Mouse (Mus musculus): ENCODE data around the gene Rhox3g. TPM values are rescaled to one million over a fixed set of nuclear protein-coding genes. Genes with fewer than 3 reads are reported as not detected.
"Not testable (repeated sequence)": the region's sequence is repeated elsewhere in the genome, so short reads cannot be mapped to it uniquely, and the experiment has no call there.

Rhox3g gene
- polyA plus RNA-seq (2014; fragmentation: Nextera tagmentation; extraction: Ambion mirVana) = not detected in 2 replicates

DNA sequence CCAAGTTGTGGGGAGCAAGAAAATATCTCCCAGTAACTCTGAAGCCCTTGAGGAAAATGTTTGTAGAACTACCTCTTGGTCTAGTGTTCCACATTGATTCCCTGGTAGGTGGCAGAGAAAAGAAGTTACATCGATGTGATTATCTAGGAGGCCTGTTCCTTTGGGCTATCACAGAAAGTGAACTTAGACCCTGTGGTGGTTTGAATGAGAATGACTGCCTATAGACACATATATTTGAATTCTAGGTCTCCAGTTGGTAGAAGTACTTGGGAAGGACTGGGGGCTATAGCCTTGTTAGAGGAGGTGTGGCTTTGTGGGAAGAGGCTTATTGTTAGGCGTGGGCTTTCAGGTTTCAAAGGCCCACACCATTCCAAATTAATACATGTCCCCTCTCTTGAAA, at the start of gene Rhox3g:
Gene Rhox3g, minus strand, starts transcription at position 101 of the 400 bp plus-strand sequence.
- ATAC-seq (ENCODE audit: insufficient number of reproducible peaks, insufficient read depth, low FRiP score, low read depth); H3K4me1 ChIP-seq (ENCODE audit: control insufficient read depth in 2 of 2, insufficient read depth in 2 of 2, low read length in 2 of 2); H3K9ac ChIP-seq (ENCODE audit: low read length); H3K4me2 ChIP-seq (ENCODE audit: low read length); H3K9me3 ChIP-seq (ENCODE audit: control insufficient read depth, low read length); H3K36me3 ChIP-seq (ENCODE audit: control insufficient read depth, insufficient read depth, low read length); H3K27ac ChIP-seq (replicated peaks in 1 of 2; ENCODE audit: control insufficient read depth in 1 of 2, insufficient read depth in 1 of 2, low read depth in 2 of 2, low read length in 2 of 2); H3K27me3 ChIP-seq (ENCODE audit: control insufficient read depth, insufficient read depth, low read length); H3K4me3 ChIP-seq (ENCODE audit: control insufficient read depth in 1 of 2, insufficient read depth in 1 of 2, low read depth in 1 of 2, low read length in 2 of 2): not testable (repeated sequence)
- 88% methylated on average over 2 of the region's 2 CpGs for WGBS

DNA sequence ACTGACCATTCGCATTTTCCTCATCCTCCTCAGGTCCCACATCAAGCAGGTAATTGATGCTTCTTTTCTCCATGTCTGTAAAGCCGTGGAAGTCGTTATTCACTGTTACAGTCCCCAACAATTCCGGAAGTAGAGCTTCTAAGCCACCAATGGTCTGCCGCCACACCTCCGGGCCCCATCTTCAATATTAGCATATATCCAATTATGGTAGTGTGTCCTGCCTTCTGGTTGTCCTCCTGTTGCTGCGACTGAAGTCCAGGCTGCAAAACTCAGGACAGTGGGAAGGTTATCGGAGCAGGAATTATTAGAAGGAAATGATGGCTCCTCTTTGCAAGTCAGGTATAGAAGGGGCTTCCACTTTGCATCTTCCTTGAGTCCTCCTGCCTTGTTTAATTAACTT, 44.8 kb upstream of the Rhox3g start, which contains the start of gene Rhox2h:
Gene Rhox2h, minus strand, starts transcription at position 101 of the 400 bp plus-strand sequence.
- not testable (repeated sequence) for H3K4me1 ChIP-seq (ENCODE audit: control insufficient read depth in 2 of 2, insufficient read depth in 2 of 2, low read length in 2 of 2); H3K4me2 ChIP-seq (ENCODE audit: low read length); H3K4me3 ChIP-seq (ENCODE audit: control insufficient read depth in 1 of 2, insufficient read depth in 1 of 2, low read depth in 1 of 2, low read length in 2 of 2); H3K36me3 ChIP-seq (ENCODE audit: control insufficient read depth, insufficient read depth, low read length); ATAC-seq (ENCODE audit: insufficient number of reproducible peaks, insufficient read depth, low FRiP score, low read depth); H3K9ac ChIP-seq (ENCODE audit: low read length); H3K27me3 ChIP-seq (ENCODE audit: control insufficient read depth, insufficient read depth, low read length); H3K27ac ChIP-seq (replicated peaks in 1 of 2; ENCODE audit: control insufficient read depth in 1 of 2, insufficient read depth in 1 of 2, low read depth in 2 of 2, low read length in 2 of 2); H3K9me3 ChIP-seq (ENCODE audit: control insufficient read depth, low read length)
- WGBS = 78% methylated on average over 8 of the region's 8 CpGs

DNA sequence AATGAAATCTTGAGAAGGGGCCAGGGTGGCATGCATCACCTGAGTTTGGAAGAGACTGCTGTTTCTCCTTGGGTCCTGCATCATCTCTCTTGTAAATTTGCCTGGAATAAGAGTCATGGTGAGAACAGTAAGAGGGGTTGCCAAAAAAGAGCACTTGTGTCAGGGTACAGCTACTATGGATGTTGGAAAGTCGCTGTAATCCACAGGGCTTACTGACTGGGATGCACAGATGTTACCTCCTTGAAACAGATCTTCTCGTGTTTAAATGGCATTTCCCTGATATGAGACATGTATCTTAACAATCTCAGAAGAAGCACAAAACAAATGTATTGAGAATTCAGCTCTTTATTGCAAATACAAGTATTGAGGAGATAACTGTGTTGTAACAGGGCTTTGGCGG, 40.3 kb upstream of the Rhox3g start, which contains the start of gene Rhox3h:
Gene Rhox3h, minus strand, starts transcription at position 101 of the 400 bp plus-strand sequence.
- not testable (repeated sequence) for H3K4me1 ChIP-seq (ENCODE audit: control insufficient read depth in 2 of 2, insufficient read depth in 2 of 2, low read length in 2 of 2); H3K27me3 ChIP-seq (ENCODE audit: control insufficient read depth, insufficient read depth, low read length); H3K36me3 ChIP-seq (ENCODE audit: control insufficient read depth, insufficient read depth, low read length); H3K4me3 ChIP-seq (ENCODE audit: control insufficient read depth in 1 of 2, insufficient read depth in 1 of 2, low read depth in 1 of 2, low read length in 2 of 2); H3K27ac ChIP-seq (replicated peaks in 1 of 2; ENCODE audit: control insufficient read depth in 1 of 2, insufficient read depth in 1 of 2, low read depth in 2 of 2, low read length in 2 of 2); H3K9ac ChIP-seq (ENCODE audit: low read length); H3K4me2 ChIP-seq (ENCODE audit: low read length); H3K9me3 ChIP-seq (ENCODE audit: control insufficient read depth, low read length); ATAC-seq (ENCODE audit: insufficient number of reproducible peaks, insufficient read depth, low FRiP score, low read depth)
- WGBS = 75% methylated on average over 1 of the region's 3 CpGs

DNA sequence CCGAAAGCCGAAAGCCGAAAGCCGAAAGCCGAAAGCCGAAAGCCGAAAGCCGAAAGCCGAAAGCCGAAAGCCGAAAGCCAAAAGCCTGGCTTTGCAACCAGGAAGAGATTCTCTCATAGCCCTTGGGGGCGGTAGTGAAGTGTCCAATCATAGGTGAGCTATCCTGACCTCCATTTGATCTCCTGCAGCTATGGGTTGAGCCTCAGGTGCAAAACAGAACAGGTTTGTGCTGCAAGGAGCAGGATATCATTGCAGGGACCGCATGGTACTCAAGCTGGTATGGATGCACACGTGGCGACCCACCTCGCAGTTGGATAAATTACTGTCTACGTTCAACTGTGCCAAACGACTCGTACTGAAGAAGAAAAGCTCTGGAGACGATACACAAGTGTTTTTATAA, 22.8 kb upstream of the Rhox3g start, which contains the start of gene Rhox4g:
Gene Rhox4g, minus strand, starts transcription at position 101 of the 400 bp plus-strand sequence.
- ATAC-seq (ENCODE audit: insufficient number of reproducible peaks, insufficient read depth, low FRiP score, low read depth); H3K36me3 ChIP-seq (ENCODE audit: control insufficient read depth, insufficient read depth, low read length); H3K4me1 ChIP-seq (ENCODE audit: control insufficient read depth in 2 of 2, insufficient read depth in 2 of 2, low read length in 2 of 2); H3K9ac ChIP-seq (ENCODE audit: low read length); H3K4me3 ChIP-seq (ENCODE audit: control insufficient read depth in 1 of 2, insufficient read depth in 1 of 2, low read depth in 1 of 2, low read length in 2 of 2); H3K9me3 ChIP-seq (ENCODE audit: control insufficient read depth, low read length); H3K27ac ChIP-seq (replicated peaks in 1 of 2; ENCODE audit: control insufficient read depth in 1 of 2, insufficient read depth in 1 of 2, low read depth in 2 of 2, low read length in 2 of 2); H3K4me2 ChIP-seq (ENCODE audit: low read length); H3K27me3 ChIP-seq (ENCODE audit: control insufficient read depth, insufficient read depth, low read length): not testable (repeated sequence)
- whole genome bisulfite sequencing = 88% methylated on average over 16 of the region's 20 CpGs

DNA sequence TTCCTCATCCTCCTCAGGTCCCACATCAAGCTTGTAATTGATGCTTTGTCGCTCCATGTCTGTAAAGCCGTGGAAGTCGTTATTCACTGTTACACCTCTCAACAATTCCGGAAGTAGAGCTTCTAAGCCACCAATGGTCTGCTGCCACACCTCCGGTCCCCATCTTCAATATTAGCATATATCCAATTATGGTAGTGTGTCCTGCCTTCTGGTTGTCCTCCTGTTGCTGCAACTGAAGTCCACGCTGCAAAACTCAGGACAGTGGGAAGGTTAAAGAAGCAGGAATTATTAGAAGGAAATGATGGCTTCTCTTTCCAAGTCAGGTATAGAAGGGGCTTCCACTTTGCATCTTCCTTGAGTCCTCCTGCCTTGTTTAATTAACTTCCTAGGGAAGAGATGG, 15.0 kb upstream of the Rhox3g start, which contains the start of gene Rhox2g:
Gene Rhox2g, minus strand, starts transcription at position 101 of the 400 bp plus-strand sequence.
- not testable (repeated sequence) for H3K9me3 ChIP-seq (ENCODE audit: control insufficient read depth, low read length); H3K9ac ChIP-seq (ENCODE audit: low read length); H3K27ac ChIP-seq (replicated peaks in 1 of 2; ENCODE audit: control insufficient read depth in 1 of 2, insufficient read depth in 1 of 2, low read depth in 2 of 2, low read length in 2 of 2); H3K4me3 ChIP-seq (ENCODE audit: control insufficient read depth in 1 of 2, insufficient read depth in 1 of 2, low read depth in 1 of 2, low read length in 2 of 2); H3K36me3 ChIP-seq (ENCODE audit: control insufficient read depth, insufficient read depth, low read length); ATAC-seq (ENCODE audit: insufficient number of reproducible peaks, insufficient read depth, low FRiP score, low read depth); H3K27me3 ChIP-seq (ENCODE audit: control insufficient read depth, insufficient read depth, low read length); H3K4me1 ChIP-seq (ENCODE audit: control insufficient read depth in 2 of 2, insufficient read depth in 2 of 2, low read length in 2 of 2); H3K4me2 ChIP-seq (ENCODE audit: low read length)
- 85% methylated on average over 6 of the region's 6 CpGs for WGBS

DNA sequence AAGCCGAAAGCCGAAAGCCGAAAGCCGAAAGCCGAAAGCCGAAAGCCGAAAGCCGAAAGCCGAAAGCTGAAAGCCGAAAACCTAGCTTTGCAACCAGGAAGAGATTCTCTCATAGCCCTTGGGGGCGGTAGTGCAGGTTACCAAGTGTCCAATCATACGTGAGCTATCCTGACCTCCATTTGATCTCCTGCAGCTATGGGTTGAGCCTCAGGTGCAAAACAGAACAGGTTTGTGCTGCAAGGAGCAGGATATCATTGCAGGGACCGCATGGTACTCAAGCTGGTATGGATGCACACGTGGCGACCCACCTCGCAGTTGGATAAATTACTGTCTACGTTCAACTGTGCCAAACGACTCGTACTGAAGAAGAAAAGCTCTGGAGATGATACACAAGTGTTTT, 20.8 kb downstream of the Rhox3g start, which contains the start of gene Rhox4f:
Gene Rhox4f, minus strand, starts transcription at position 101 of the 400 bp plus-strand sequence.
- not testable (repeated sequence) for H3K36me3 ChIP-seq (ENCODE audit: control insufficient read depth, insufficient read depth, low read length); H3K4me3 ChIP-seq (ENCODE audit: control insufficient read depth in 1 of 2, insufficient read depth in 1 of 2, low read depth in 1 of 2, low read length in 2 of 2); H3K27me3 ChIP-seq (ENCODE audit: control insufficient read depth, insufficient read depth, low read length); H3K27ac ChIP-seq (replicated peaks in 1 of 2; ENCODE audit: control insufficient read depth in 1 of 2, insufficient read depth in 1 of 2, low read depth in 2 of 2, low read length in 2 of 2); H3K9me3 ChIP-seq (ENCODE audit: control insufficient read depth, low read length); H3K9ac ChIP-seq (ENCODE audit: low read length); H3K4me1 ChIP-seq (ENCODE audit: control insufficient read depth in 2 of 2, insufficient read depth in 2 of 2, low read length in 2 of 2); ATAC-seq (ENCODE audit: insufficient number of reproducible peaks, insufficient read depth, low FRiP score, low read depth); H3K4me2 ChIP-seq (ENCODE audit: low read length)
- 84% methylated on average over 15 of the region's 19 CpGs for WGBS

DNA sequence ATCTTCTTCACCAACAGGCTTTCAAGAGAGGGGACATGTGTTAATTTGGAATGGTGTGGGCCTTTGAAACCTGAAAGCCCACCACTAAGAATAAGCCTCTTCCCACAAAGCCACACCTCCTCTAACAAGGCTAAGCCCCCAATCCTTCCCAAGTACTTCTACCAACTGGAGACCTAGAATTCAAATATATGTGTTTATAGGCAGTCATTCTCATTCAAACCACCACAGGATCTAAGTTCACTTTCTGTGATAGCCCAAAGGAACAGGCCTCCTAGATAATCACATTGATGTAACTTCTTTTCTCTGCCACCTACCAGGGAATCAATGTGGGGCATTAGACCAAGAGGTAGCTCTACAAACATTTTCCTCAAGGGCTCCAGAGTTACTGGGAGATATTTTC, 47.7 kb downstream of the Rhox3g start, which contains the start of gene Rhox3f:
Gene Rhox3f, plus strand, starts transcription at position 301 of the 400 bp plus-strand sequence.
- not testable (repeated sequence) for ATAC-seq (ENCODE audit: insufficient number of reproducible peaks, insufficient read depth, low FRiP score, low read depth)

More for the DNA sequence above, 47.7 kb downstream of the Rhox3g start, which contains the start of gene Rhox3f:
- H3K9me3 ChIP-seq (ENCODE audit: control insufficient read depth, low read length); H3K4me2 ChIP-seq (ENCODE audit: low read length); H3K36me3 ChIP-seq (ENCODE audit: control insufficient read depth, insufficient read depth, low read length); H3K4me1 ChIP-seq (ENCODE audit: control insufficient read depth in 2 of 2, insufficient read depth in 2 of 2, low read length in 2 of 2); H3K27me3 ChIP-seq (ENCODE audit: control insufficient read depth, insufficient read depth, low read length); H3K9ac ChIP-seq (ENCODE audit: low read length); H3K27ac ChIP-seq (replicated peaks in 1 of 2; ENCODE audit: control insufficient read depth in 1 of 2, insufficient read depth in 1 of 2, low read depth in 2 of 2, low read length in 2 of 2); H3K4me3 ChIP-seq (ENCODE audit: control insufficient read depth in 1 of 2, insufficient read depth in 1 of 2, low read depth in 1 of 2, low read length in 2 of 2): not testable (repeated sequence)

Data from heart, embryonic 14.5 days (tissue).